Mouse (Mus musculus): ENCODE measurements around the gene Polr2l. TPM values are rescaled to one million over a fixed set of nuclear protein-coding genes. Genes with fewer than 3 reads are reported as not detected.

Polr2l gene
- polyA plus RNA-seq, 1 experiment from 2014 or later: 71.5 TPM

- 90% methylated on average over 18 of the region's 19 CpGs for whole genome bisulfite sequencing
- Histone ChIP-seq H3K27ac (ENCODE audit: low read depth, low read length) (no peak overlapping the region), H3K36me3 (ENCODE audit: control insufficient read depth, insufficient read depth, low read length) (0 out of 2 replicates have a peak, but pooled peaks cover 5% of the 10 kb centered on the region), H3K9me3 (ENCODE audit: control insufficient read depth, low read length) (no peaks in the 10 kb centered on the region), H3K9ac (ENCODE audit: low read depth, low read length) (no peak overlapping the region), H3K4me3 (ENCODE audit: low read depth, low read length) (no peak overlapping the region), H3K4me1 (replicated peaks; ENCODE audit: control insufficient read depth, insufficient read depth, low read length) (peaks cover 21% of the 10 kb centered on the region), H3K27me3 (ENCODE audit: control insufficient read depth, insufficient read depth, low read length) (no peaks in the 10 kb centered on the region), H3K4me2 (replicated peaks; ENCODE audit: low read depth, low read length) (no peak overlapping the region)
- ATAC-seq (ENCODE audit: low FRiP score): no peak
- no peak for DNase-seq (ENCODE audit: low spot score)
These were observed 43.3 kb downstream of the Polr2l start for GRCm38 (mm10) chr7:141431434-141432185.

GRCm38 (mm10) chr7:141430585-141431240 lies 44.2 kb downstream of the Polr2l start:
- Histone ChIP-seq H3K4me1 (replicated peaks; ENCODE audit: control insufficient read depth, insufficient read depth, low read length) (peaks cover 18% of the 10 kb centered on the region), H3K9me3 (ENCODE audit: control insufficient read depth, low read length) (no peaks in the 10 kb centered on the region), H3K27ac (ENCODE audit: low read depth, low read length) (no peak overlapping the region), H3K4me3 (ENCODE audit: low read depth, low read length) (no peak overlapping the region), H3K4me2 (replicated peaks; ENCODE audit: low read depth, low read length) (no peak overlapping the region), H3K9ac (ENCODE audit: low read depth, low read length) (no peak overlapping the region), H3K27me3 (ENCODE audit: control insufficient read depth, insufficient read depth, low read length) (no peaks in the 10 kb centered on the region), H3K36me3 (ENCODE audit: control insufficient read depth, insufficient read depth, low read length) (0 out of 2 replicates have a peak, but pooled peaks cover 5% of the 10 kb centered on the region)
- no peak for ATAC-seq (ENCODE audit: low FRiP score)
- DNase-seq (ENCODE audit: low spot score): no peak
- WGBS: 99% methylated on average over 9 of the region's 9 CpGs

GRCm38 (mm10) chr7:141429840-141430584 lies 44.9 kb downstream of the Polr2l start:
- WGBS: 60% methylated on average over 9 of the region's 9 CpGs
- ATAC-seq (ENCODE audit: low FRiP score): no peak
- no peaks in the 10 kb centered on the region for H3K9me3 ChIP-seq (ENCODE audit: control insufficient read depth, low read length)
- no peak overlapping the region for H3K27ac ChIP-seq (ENCODE audit: low read depth, low read length)
- H3K9ac ChIP-seq (ENCODE audit: low read depth, low read length): no peak overlapping the region
- peak overlapping the region; percentile 54 for H3K4me2 ChIP-seq (replicated peaks; ENCODE audit: low read depth, low read length)
- H3K4me1 ChIP-seq (replicated peaks; ENCODE audit: control insufficient read depth, insufficient read depth, low read length): peaks cover 14% of the 10 kb centered on the region
- 0 out of 2 replicates have a peak, but pooled peaks cover 5% of the 10 kb centered on the region for H3K36me3 ChIP-seq (ENCODE audit: control insufficient read depth, insufficient read depth, low read length)
- no peak overlapping the region for H3K4me3 ChIP-seq (ENCODE audit: low read depth, low read length)
- H3K27me3 ChIP-seq (ENCODE audit: control insufficient read depth, insufficient read depth, low read length): no peaks in the 10 kb centered on the region
- DNase-seq (ENCODE audit: low spot score): no peak

- no peak within 1 kb of the TSS for H3K27ac ChIP-seq (ENCODE audit: low read depth, low read length)
- H3K36me3 ChIP-seq (ENCODE audit: control insufficient read depth, insufficient read depth, low read length): 0 out of 2 replicates have a peak, but pooled peaks cover 5% of the 10 kb centered on the region
- peak within 1 kb of the TSS; percentile 61 for H3K9ac ChIP-seq (ENCODE audit: low read depth, low read length)
- ATAC-seq (ENCODE audit: low FRiP score) (peak; percentile 81), DNase-seq (ENCODE audit: low spot score) (peak; percentile 81)
- peaks cover 10% of the 10 kb centered on the region; the same call in 1 of the 2 replicates for H3K4me1 ChIP-seq (replicated peaks; ENCODE audit: control insufficient read depth, insufficient read depth, low read length)
- 3% methylated on average over 19 of the region's 19 CpGs for WGBS
- no peaks in the 10 kb centered on the region for H3K27me3 ChIP-seq (ENCODE audit: control insufficient read depth, insufficient read depth, low read length)
- no peaks in the 10 kb centered on the region for H3K9me3 ChIP-seq (ENCODE audit: control insufficient read depth, low read length)
- peak within 1 kb of the TSS; percentile 54 for H3K4me2 ChIP-seq (replicated peaks; ENCODE audit: low read depth, low read length)
- H3K4me3 ChIP-seq (ENCODE audit: low read depth, low read length): peak within 1 kb of the TSS; percentile 37
These were observed 45.6 kb downstream of the Polr2l start, which contains the start of gene Cend1 for GRCm38 (mm10) chr7:141429310-141429709. Cend1 (minus strand) TSS chr7:141429491.

- H3K9ac ChIP-seq (ENCODE audit: low read depth, low read length): peak overlapping the region; percentile 61
- ATAC-seq (ENCODE audit: low FRiP score): no peak
- 0 out of 2 replicates have a peak, but pooled peaks cover 5% of the 10 kb centered on the region for H3K36me3 ChIP-seq (ENCODE audit: control insufficient read depth, insufficient read depth, low read length)
- H3K27me3 ChIP-seq (ENCODE audit: control insufficient read depth, insufficient read depth, low read length): no peaks in the 10 kb centered on the region
- no peak for DNase-seq (ENCODE audit: low spot score)
- peak overlapping the region; percentile 54 for H3K4me2 ChIP-seq (replicated peaks; ENCODE audit: low read depth, low read length)
- WGBS: 59% methylated on average over 5 of the region's 5 CpGs
- peak overlapping the region; percentile 37 for H3K4me3 ChIP-seq (ENCODE audit: low read depth, low read length)
- no peaks in the 10 kb centered on the region for H3K9me3 ChIP-seq (ENCODE audit: control insufficient read depth, low read length)
- H3K27ac ChIP-seq (ENCODE audit: low read depth, low read length): no peak overlapping the region
- H3K4me1 ChIP-seq (replicated peaks; ENCODE audit: control insufficient read depth, insufficient read depth, low read length): peaks cover 4% of the 10 kb centered on the region; the same call in 1 of the 2 replicates
These were observed 46.2 kb downstream of the Polr2l start for GRCm38 (mm10) chr7:141428701-141429100.

- Histone ChIP-seq H3K36me3 (ENCODE audit: control insufficient read depth, insufficient read depth, low read length) (0 out of 2 replicates have a peak, but pooled peaks cover 2% of the 10 kb centered on the region), H3K27ac (ENCODE audit: low read depth, low read length) (no peak overlapping the region), H3K9ac (ENCODE audit: low read depth, low read length) (no peak overlapping the region), H3K4me3 (ENCODE audit: low read depth, low read length) (no peak overlapping the region), H3K27me3 (ENCODE audit: control insufficient read depth, insufficient read depth, low read length) (no peaks in the 10 kb centered on the region), H3K4me2 (replicated peaks; ENCODE audit: low read depth, low read length) (no peak overlapping the region), H3K9me3 (ENCODE audit: control insufficient read depth, low read length) (no peaks in the 10 kb centered on the region), H3K4me1 (replicated peaks; ENCODE audit: control insufficient read depth, insufficient read depth, low read length) (0 out of 2 replicates have a peak, but pooled peaks cover 3% of the 10 kb centered on the region)
- DNase-seq (ENCODE audit: low spot score) (no peak), ATAC-seq (ENCODE audit: low FRiP score) (no peak)
- WGBS: 83% methylated on average over 12 of the region's 12 CpGs
These were observed 47.8 kb downstream of the Polr2l start for GRCm38 (mm10) chr7:141426948-141427730.

- Histone ChIP-seq H3K36me3 (ENCODE audit: control insufficient read depth, insufficient read depth, low read length) (no peaks in the 10 kb centered on the region), H3K27me3 (ENCODE audit: control insufficient read depth, insufficient read depth, low read length) (no peaks in the 10 kb centered on the region), H3K9ac (ENCODE audit: low read depth, low read length) (no peak overlapping the region), H3K4me1 (replicated peaks; ENCODE audit: control insufficient read depth, insufficient read depth, low read length) (0 out of 2 replicates have a peak, but pooled peaks cover 3% of the 10 kb centered on the region), H3K27ac (ENCODE audit: low read depth, low read length) (no peak overlapping the region), H3K9me3 (ENCODE audit: control insufficient read depth, low read length) (no peaks in the 10 kb centered on the region), H3K4me3 (ENCODE audit: low read depth, low read length) (no peak overlapping the region), H3K4me2 (replicated peaks; ENCODE audit: low read depth, low read length) (no peak overlapping the region)
- DNase-seq (ENCODE audit: low spot score): no peak
- no peak for ATAC-seq (ENCODE audit: low FRiP score)
- 77% methylated on average over 4 of the region's 4 CpGs for WGBS
These were observed 51.1 kb downstream of the Polr2l start for GRCm38 (mm10) chr7:141423811-141424210.
